Mouse (Mus musculus) megakaryocyte, embryonic 14.5 days (primary cell): ENCODE results near the gene Cyp4f15.

Experiments
- FLI1 ChIP-seq: IDR thresholded peaks from 2 replicates; pipeline ENCODE4 v1.6.1; 2012; ENCODE audit warnings: low read length, inconsistent platforms, mixed read lengths
- GATA1 ChIP-seq: IDR thresholded peaks from 3 replicates; pipeline ENCODE4 v1.6.1; 2012; ENCODE audit warnings: mixed read lengths, low read length, inconsistent platforms, borderline replicate concordance

DNA sequence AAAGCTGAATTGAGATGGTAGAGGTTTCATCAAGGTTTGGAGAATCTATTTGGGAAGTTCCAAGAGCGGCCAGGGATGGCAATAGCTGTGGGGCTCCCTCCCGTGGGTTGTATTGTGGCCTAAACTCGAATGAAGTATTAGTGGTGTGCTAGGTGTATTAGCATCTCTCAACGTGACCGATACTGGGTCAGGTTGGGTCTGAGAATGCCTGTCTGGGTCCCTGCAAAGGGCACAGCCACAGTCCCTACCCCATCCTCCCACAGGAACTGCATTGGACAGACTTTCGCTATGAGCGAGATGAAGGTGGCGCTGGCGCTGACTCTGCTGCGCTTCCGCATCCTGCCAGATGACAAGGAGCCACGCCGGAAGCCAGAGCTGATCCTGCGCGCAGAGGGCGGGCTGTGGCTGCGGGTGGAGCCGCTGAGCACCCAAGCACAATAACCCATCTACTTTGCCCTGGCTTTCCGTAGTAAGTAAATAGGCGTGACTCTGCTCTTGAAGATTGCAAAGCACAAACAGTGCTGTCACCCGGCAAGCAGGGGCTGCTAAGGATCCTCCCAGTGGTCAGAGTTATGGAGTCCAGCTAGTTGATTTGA lies 9.3 kb upstream of the Cyp4f15 start:
- TF ChIP-seq GATA1 (no peak), FLI1 (no peak)
